Mouse (Mus musculus): ENCODE data around the gene Spta1. TPM values are rescaled to one million over a fixed set of nuclear protein-coding genes. Genes with fewer than 3 reads are reported as not detected.

The Spta1 gene
- total and polyA plus RNA-seq, 2 experiments from 2014 or later = 0.02 to 0.14 TPM

DNA sequence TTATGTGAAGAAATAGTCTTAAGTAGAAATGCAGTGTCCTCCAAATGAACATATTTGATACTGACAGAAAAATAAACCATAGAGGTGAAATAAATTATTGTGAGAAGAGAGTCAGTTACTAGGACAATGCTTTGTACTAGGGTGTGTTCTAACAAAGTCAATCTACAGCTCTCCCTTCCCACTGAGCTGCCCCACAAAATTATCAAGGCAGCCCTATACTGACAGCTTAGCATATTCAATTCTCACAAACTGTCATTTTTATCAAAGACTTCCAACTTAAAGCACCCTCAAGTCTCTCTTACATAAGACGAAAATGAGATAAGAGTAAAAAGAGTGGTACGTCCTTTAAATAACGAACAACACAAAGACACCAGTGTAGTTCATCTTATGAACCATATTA, 15.0 kb upstream of the Spta1 start:
- no peak for TF ChIP-seq CTCF (IDR thresholded peaks at IDR 0.05; ENCODE audit: low read depth)
- ATAC-seq (no peak), DNase-seq (no peak)
- H3K9me3 ChIP-seq (ENCODE audit: low read length) = no peaks in the 10 kb centered on the region
- no peak overlapping the region for H3K4me2 ChIP-seq (ENCODE audit: low read depth)
- no peaks in the 10 kb centered on the region for H3K4me1 ChIP-seq (ENCODE audit: insufficient read depth)
- no peak overlapping the region for H3K9ac ChIP-seq
- H3K27me3 ChIP-seq (ENCODE audit: insufficient read depth, low read length) = no peaks in the 10 kb centered on the region
- WGBS = 84% methylated on average over 3 of the region's 3 CpGs
- H3K36me3 ChIP-seq (ENCODE audit: insufficient read depth) = no peaks in the 10 kb centered on the region
- no peak overlapping the region for H3K4me3 ChIP-seq (ENCODE audit: low read depth, low read length)
- H3K27ac ChIP-seq (ENCODE audit: low read depth, low read length) = no peak overlapping the region

DNA sequence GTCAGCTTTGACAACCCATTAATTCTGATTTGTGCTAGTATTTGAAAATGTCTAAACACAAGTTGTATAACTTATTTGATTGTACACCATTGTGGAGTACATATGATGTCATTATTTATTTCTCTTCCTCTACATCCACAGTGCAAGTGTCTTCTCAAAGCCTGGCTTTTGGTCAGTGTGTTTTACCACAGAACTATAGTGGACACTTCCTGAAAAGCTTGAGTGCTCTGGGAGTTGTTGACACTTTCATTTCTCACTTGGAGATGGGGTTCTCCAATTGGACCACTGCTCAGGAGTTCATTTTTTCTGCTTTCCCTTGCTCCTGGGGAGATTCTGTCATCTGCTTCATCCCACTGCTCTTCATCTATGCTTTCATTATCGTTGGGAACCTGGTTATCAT, 14.1 kb upstream of the Spta1 start:
- Histone ChIP-seq H3K27me3 (ENCODE audit: insufficient read depth, low read length) (no peaks in the 10 kb centered on the region), H3K4me2 (ENCODE audit: low read depth) (no peak overlapping the region), H3K9ac (no peak overlapping the region), H3K4me3 (ENCODE audit: low read depth, low read length) (no peak overlapping the region), H3K4me1 (ENCODE audit: insufficient read depth) (no peaks in the 10 kb centered on the region), H3K27ac (ENCODE audit: low read depth, low read length) (no peak overlapping the region), H3K9me3 (ENCODE audit: low read length) (no peaks in the 10 kb centered on the region), H3K36me3 (ENCODE audit: insufficient read depth) (no peaks in the 10 kb centered on the region)
- DNase-seq = no peak
- TF ChIP-seq CTCF (IDR thresholded peaks at IDR 0.05; ENCODE audit: low read depth) = no peak
- 89% methylated on average over 1 of the region's 1 CpGs for WGBS
- no peak for ATAC-seq

DNA sequence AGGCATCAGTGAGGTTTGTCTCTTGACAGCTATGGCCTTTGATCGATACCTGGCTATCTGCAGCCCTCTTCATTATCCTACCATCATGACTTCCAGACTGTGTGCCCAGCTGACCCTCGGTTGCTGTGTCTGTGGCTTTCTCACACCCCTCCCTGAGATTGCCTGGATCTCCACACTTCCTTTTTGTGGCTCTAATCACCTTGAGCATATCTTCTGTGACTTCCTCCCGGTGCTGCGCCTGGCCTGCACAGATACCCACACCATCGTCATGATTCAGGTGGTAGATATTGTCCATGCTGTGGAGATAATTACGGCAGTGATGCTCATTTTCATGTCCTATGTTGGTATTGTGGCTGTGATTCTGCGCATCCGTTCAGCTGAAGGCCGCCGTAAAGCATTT, 13.5 kb upstream of the Spta1 start:
- H3K4me3 ChIP-seq (ENCODE audit: low read depth, low read length) = no peak overlapping the region
- H3K27ac ChIP-seq (ENCODE audit: low read depth, low read length) = no peak overlapping the region
- ATAC-seq (no peak), DNase-seq (no peak)
- no peak overlapping the region for H3K4me2 ChIP-seq (ENCODE audit: low read depth)
- no peaks in the 10 kb centered on the region for H3K9me3 ChIP-seq (ENCODE audit: low read length)
- WGBS = 95% methylated on average over 10 of the region's 10 CpGs
- no peaks in the 10 kb centered on the region for H3K27me3 ChIP-seq (ENCODE audit: insufficient read depth, low read length)
- no peak for TF ChIP-seq CTCF (IDR thresholded peaks at IDR 0.05; ENCODE audit: low read depth)
- no peaks in the 10 kb centered on the region for H3K4me1 ChIP-seq (ENCODE audit: insufficient read depth)
- H3K36me3 ChIP-seq (ENCODE audit: insufficient read depth) = no peaks in the 10 kb centered on the region
- no peak overlapping the region for H3K9ac ChIP-seq

DNA sequence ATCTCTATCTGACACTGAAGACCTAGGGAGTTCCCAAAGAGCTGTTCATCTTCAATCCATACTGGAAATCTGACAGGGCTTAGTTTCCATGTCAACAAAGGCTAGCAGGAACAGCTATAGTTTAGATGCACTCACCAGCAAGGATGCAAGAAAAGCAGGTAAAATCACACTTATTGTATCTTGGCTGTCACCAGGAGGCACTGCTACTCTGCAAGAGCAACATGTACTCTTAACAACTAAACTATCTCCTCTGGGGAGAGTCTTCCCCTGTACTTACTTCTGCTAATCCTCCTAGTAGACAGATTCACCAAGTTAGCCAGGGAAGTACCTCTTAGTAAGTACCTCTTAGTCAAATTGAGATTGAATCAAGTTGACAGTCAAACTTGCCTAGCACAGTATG, 3.6 kb upstream of the Spta1 start:
- no peaks in the 10 kb centered on the region for H3K9me3 ChIP-seq (ENCODE audit: low read length)
- H3K4me1 ChIP-seq (ENCODE audit: insufficient read depth) = no peaks in the 10 kb centered on the region
- DNase-seq (no peak), ATAC-seq (no peak)
- H3K4me3 ChIP-seq (ENCODE audit: low read depth, low read length) = no peak overlapping the region
- no peak overlapping the region for H3K9ac ChIP-seq
- no peak overlapping the region for H3K27ac ChIP-seq (ENCODE audit: low read depth, low read length)
- TF ChIP-seq CTCF (IDR thresholded peaks at IDR 0.05; ENCODE audit: low read depth) = no peak
- H3K4me2 ChIP-seq (ENCODE audit: low read depth) = no peak overlapping the region
- no peaks in the 10 kb centered on the region for H3K36me3 ChIP-seq (ENCODE audit: insufficient read depth)
- H3K27me3 ChIP-seq (ENCODE audit: insufficient read depth, low read length) = no peaks in the 10 kb centered on the region

DNA sequence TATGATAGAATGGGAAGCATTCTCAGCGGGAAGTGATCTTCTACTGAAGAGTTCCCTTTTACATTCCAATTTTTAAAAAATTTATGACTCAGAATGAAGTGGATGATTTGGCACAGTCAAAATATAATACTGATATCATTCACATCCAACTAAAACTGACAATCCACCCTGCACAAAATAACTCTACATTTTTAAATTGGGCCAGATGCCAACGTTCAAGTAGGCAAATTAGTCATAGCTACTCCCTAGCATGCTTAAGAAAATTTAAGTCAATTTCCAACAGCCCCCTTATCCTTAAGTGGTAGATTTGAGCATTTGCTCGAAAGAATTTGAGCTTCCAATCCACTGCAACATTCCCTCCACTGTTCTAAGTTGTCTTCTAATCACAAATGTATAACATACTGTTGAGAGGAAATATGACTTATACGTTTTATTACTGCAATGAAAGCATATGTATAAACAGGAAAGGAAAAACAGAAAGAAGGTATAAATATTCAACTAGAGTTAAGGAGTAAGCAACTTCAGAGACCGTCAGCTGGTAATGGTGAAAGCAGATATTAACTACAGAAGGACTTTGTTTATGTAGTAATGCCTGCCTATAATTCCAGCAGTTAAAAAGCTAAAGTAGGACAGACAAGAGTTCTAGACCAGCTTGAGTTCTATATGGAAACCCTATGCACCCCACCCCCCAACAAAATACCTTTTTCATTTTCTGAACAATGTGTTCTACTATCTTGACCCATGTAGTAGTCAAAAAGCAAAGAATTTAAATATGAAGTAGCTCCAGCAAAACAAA, 1.7 kb upstream of the Spta1 start:
- Histone ChIP-seq H3K9me3 (ENCODE audit: low read length) (no peaks in the 10 kb centered on the region), H3K9ac (no peak overlapping the region), H3K36me3 (ENCODE audit: insufficient read depth) (no peaks in the 10 kb centered on the region), H3K27me3 (ENCODE audit: insufficient read depth, low read length) (no peaks in the 10 kb centered on the region), H3K27ac (ENCODE audit: low read depth, low read length) (no peak overlapping the region), H3K4me2 (ENCODE audit: low read depth) (no peak overlapping the region), H3K4me1 (ENCODE audit: insufficient read depth) (no peaks in the 10 kb centered on the region), H3K4me3 (ENCODE audit: low read depth, low read length) (no peak overlapping the region)
- TF ChIP-seq CTCF (IDR thresholded peaks at IDR 0.05; ENCODE audit: low read depth) = no peak
- 82% methylated on average over 5 of the region's 5 CpGs for WGBS
- peak; percentile 3 for DNase-seq
- no peak; the same call in 1 of the 2 replicates for ATAC-seq

DNA sequence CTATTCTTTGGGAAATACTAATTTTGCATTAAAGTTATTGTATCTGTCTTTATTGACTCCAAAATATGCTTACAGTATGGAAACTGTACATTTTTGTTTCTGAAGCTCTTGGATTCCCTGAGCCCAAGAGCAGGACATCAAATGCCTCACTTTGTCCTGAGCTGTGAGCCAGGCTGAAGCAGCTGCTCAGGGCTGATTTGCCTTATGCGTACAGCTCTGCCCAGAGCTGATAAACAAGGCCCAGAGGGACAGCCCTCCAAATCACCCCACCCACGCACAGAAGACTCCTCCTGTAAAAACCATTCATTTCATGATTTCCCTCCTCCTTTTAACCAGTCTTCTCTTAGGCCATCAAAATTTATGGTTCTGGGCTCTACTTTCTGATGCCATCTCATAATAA, 1.0 kb upstream of the Spta1 start:
- WGBS = 47% methylated on average over 2 of the region's 2 CpGs
- Histone ChIP-seq H3K4me1 (ENCODE audit: insufficient read depth) (no peaks in the 10 kb centered on the region), H3K27me3 (ENCODE audit: insufficient read depth, low read length) (no peaks in the 10 kb centered on the region), H3K9ac (no peak overlapping the region), H3K9me3 (ENCODE audit: low read length) (no peaks in the 10 kb centered on the region), H3K4me2 (ENCODE audit: low read depth) (no peak overlapping the region), H3K4me3 (ENCODE audit: low read depth, low read length) (no peak overlapping the region), H3K27ac (ENCODE audit: low read depth, low read length) (no peak overlapping the region), H3K36me3 (ENCODE audit: insufficient read depth) (no peaks in the 10 kb centered on the region)
- DNase-seq = no peak
- no peak for ATAC-seq
- no peak for TF ChIP-seq CTCF (IDR thresholded peaks at IDR 0.05; ENCODE audit: low read depth)

DNA sequence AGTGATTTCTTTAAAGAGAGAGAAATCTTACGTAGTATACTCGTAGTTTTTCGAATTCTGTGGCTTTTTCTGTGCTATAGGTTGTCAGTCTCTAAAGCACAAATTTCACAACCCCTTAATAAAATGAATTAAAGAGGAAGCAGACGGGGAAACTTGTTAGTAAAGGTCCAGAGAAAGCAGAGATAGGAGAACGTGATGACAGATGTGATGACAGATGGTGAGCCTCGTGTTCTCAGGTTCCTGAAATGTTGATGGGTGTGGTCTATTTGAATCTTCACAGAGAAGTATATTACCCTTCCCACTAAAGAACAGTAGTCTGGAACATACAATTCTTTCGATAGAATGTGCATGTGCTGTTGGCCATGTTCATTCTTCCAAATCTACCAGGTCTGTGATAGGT, 32.1 kb downstream of the Spta1 start:
- WGBS = 80% methylated on average over 7 of the region's 7 CpGs
- H3K36me3 ChIP-seq (ENCODE audit: insufficient read depth) = no peaks in the 10 kb centered on the region
- DNase-seq (no peak), ATAC-seq (no peak)
- H3K27me3 ChIP-seq (ENCODE audit: insufficient read depth, low read length) = no peaks in the 10 kb centered on the region
- H3K4me1 ChIP-seq (ENCODE audit: insufficient read depth) = no peaks in the 10 kb centered on the region
- H3K27ac ChIP-seq (ENCODE audit: low read depth, low read length) = no peak overlapping the region
- H3K9ac ChIP-seq = no peak overlapping the region
- H3K9me3 ChIP-seq (ENCODE audit: low read length) = no peaks in the 10 kb centered on the region
- no peak overlapping the region for H3K4me2 ChIP-seq (ENCODE audit: low read depth)
- H3K4me3 ChIP-seq (ENCODE audit: low read depth, low read length) = no peak overlapping the region
- no peak for TF ChIP-seq CTCF (IDR thresholded peaks at IDR 0.05; ENCODE audit: low read depth)
